Mouse (Mus musculus) liver, postnatal 0 days (tissue): ENCODE data around the gene Ezh1. TPM values are rescaled to one million over a fixed set of nuclear protein-coding genes. Genes with fewer than 3 reads are reported as not detected.

ENCODE experiments used
- ATAC-seq: fragments of 200-750 bp; cut with Nextera tagmentation; 2 replicates; pipeline ENCODE4 v1.8.0; 2017; ENCODE audit warnings: mild to moderate bottlenecking, moderate library complexity
- DNase-seq: peaks from one replicate; pipeline ENCODE4 v3.0.0-alpha.2; 2016
- H3K27ac ChIP-seq: fragments of 300-500 bp; sonication (generic); 2 replicates; pipeline ENCODE4 v1.5.1; 2014; ENCODE audit warnings: antibody characterized with exemption, moderate library complexity, mild to moderate bottlenecking, low read depth
- H3K27me3 ChIP-seq: fragments of 300-500 bp; sonication (generic); 2 replicates; pipeline ENCODE4 v1.6.1; 2014; ENCODE audit warnings: low read length, control low read depth, mixed read lengths; ENCODE audit not compliant: insufficient read depth
- H3K36me3 ChIP-seq: fragments of 300-500 bp; sonication (generic); replicated peaks from 2 replicates; pipeline ENCODE4 v1.6.1; 2014; ENCODE audit warnings: mild to moderate bottlenecking, control low read depth, low read length, moderate library complexity, mixed read lengths; ENCODE audit not compliant: insufficient read depth
- H3K4me1 ChIP-seq: fragments of 300-500 bp; sonication (generic); 2 replicates; pipeline ENCODE4 v1.6.1; 2014; ENCODE audit warnings: antibody characterized with exemption, mild to moderate bottlenecking, control low read depth; ENCODE audit not compliant: insufficient read depth
- H3K4me2 ChIP-seq: fragments of 300-500 bp; sonication (generic); 2 replicates; pipeline ENCODE4 v1.6.1; 2014; ENCODE audit warnings: low read depth, mild to moderate bottlenecking, low read length, moderate library complexity, mixed read lengths
- H3K4me3 ChIP-seq: fragments of 300-500 bp; sonication (generic); 2 replicates; pipeline ENCODE4 v1.5.1; 2014; ENCODE audit warnings: low read depth, low read length
- H3K9ac ChIP-seq: fragments of 300-500 bp; sonication (generic); replicated peaks from 2 replicates; pipeline ENCODE4 v1.6.1; 2014; ENCODE audit warnings: mild to moderate bottlenecking, moderate library complexity
- H3K9me3 ChIP-seq: fragments of 300-500 bp; sonication (generic); 2 replicates; pipeline ENCODE4 v1.6.1; 2016; ENCODE audit warnings: mild to moderate bottlenecking, control low read depth, low read length, mixed read lengths
- CTCF ChIP-seq: sonication (generic); IDR thresholded peaks from 2 replicates; pipeline ENCODE4 v1.5.1; 2016; ENCODE audit warnings: antibody characterized with exemption, low read depth
- EP300 ChIP-seq: IDR thresholded peaks from 2 replicates; pipeline ENCODE4 v1.6.1; 2016; ENCODE audit warnings: antibody characterized with exemption, low read depth, mild to moderate bottlenecking
- WGBS: fragments of 180-500 bp; shearing (Covaris S2); extraction: QIAGEN DNeasy Blood & Tissue Kit; methylation state at CpG from one replicate; pipeline ENCODE4 v1.1.7; 2014; ENCODE audit not compliant: insufficient replicate concordance; 5-methylcytosine and 5-hydroxymethylcytosine counted together
- polyA plus RNA-seq: library from polyadenylated mRNA; unstranded; fragments of >200 nt; fragmentation: Nextera tagmentation; extraction: Ambion mirVana; gene quantifications from 2 replicates; pipeline ENCODE4 v1.2.1, GENCODE M21; 2015

The Ezh1 gene
- polyA plus RNA-seq, 1 experiment from 2014 or later = 5.0 TPM

DNA sequence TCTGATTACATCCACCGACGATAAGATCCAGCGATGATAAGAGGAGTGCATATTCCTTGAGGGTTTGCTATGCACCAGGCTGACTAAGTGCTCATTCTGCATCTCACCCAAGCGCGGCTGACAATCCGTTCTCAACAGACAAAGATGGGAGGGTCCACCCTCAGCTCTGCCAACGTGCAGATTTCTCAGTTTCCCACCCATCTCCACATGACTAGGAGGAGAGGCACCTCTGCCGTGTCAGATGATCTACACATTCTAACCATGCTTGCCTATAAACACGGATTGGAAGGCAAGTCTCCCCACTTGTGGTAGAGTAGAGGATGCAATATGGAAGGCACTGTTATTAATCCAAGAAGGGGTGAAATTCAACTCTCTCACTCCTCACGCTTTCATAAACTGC, 77.5 kb downstream of the Ezh1 start:
- no peak overlapping the region for H3K27ac ChIP-seq
- H3K4me2 ChIP-seq = no peak overlapping the region
- DNase-seq = no peak
- 0 out of 2 replicates have a peak, but pooled peaks cover 2% of the 10 kb centered on the region for H3K27me3 ChIP-seq
- no peaks in the 10 kb centered on the region for H3K9me3 ChIP-seq
- no peaks in the 10 kb centered on the region for H3K36me3 ChIP-seq
- H3K4me3 ChIP-seq = no peak overlapping the region
- ATAC-seq = no peak
- H3K9ac ChIP-seq = no peak overlapping the region
- peaks cover 4% of the 10 kb centered on the region for H3K4me1 ChIP-seq
- WGBS = 76% methylated on average over 10 of the region's 10 CpGs
- no peak for TF ChIP-seq CTCF
- no peak for TF ChIP-seq EP300

DNA sequence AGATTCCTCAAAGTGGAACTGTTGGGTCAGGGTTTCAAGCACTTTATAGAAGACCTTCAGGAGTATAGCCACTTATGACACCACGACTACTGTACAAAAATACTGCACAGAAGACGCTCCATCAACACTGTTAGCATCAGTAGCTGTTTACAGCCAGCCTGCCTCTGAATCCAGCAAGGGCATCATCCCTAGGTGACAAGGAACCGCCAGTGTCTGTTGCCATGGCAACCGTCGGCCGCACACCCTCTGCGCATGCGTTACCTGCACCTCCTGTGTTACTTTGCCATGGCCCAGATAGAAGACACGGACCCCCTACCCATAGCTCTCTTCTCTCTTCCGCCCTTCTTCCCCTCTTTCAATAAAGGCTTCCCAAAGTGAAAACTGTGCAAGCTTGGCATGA, 79.9 kb downstream of the Ezh1 start:
- no peak overlapping the region for H3K27ac ChIP-seq
- H3K4me3 ChIP-seq = no peak overlapping the region
- H3K36me3 ChIP-seq = no peaks in the 10 kb centered on the region
- H3K4me1 ChIP-seq = peaks cover 8% of the 10 kb centered on the region
- H3K9me3 ChIP-seq = no peaks in the 10 kb centered on the region
- no peak for ATAC-seq
- TF ChIP-seq EP300 = no peak
- TF ChIP-seq CTCF = no peak
- 0 out of 2 replicates have a peak, but pooled peaks cover 2% of the 10 kb centered on the region for H3K27me3 ChIP-seq
- 40% methylated on average over 10 of the region's 10 CpGs for WGBS
- no peak overlapping the region for H3K4me2 ChIP-seq
- H3K9ac ChIP-seq = no peak overlapping the region
- no peak for DNase-seq

DNA sequence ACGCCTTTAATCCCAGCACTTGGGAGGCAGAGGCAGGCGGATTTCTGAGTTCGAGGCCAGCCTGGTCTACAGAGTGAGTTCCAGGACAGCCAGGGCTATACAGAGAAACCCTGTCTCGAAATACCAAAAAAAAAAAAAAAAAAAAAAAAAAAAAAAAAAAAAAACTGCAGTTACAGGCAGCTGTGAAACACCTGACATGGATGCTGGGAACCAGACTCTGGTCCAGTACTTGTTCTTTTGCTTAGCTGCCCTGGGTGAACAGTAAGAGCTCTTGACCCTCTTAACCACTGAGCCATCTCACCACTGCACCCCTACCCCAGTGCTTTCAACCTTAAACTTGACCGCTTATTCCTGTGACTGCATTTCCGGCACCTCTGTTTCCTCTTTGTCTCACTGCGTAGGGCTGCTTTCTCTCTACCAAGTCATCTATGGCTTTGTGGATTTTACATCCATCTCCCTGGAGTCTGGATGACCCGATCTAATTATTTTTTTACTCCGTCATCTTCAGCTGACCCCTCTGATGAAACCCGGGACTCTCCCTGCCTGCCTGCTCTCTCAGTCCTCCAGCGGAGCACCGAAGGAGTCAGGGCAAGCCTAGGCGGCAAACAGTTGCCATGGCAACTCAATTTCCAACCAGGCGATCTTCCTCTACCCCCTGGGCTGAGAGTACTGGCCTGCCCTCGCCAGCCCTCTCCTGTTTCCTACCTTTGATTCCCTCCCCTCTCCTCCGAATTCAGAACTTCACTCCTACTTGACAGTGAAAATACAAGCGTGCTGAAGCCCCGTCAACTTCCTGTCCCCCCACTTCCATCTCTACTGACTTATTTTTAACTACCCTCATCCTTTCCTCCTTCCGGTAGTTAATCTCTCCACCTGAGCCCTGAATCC, 82.7 kb downstream of the Ezh1 start:
- peak overlapping the region; percentile 70 for H3K4me2 ChIP-seq
- DNase-seq (no peak), ATAC-seq (0 out of 2 replicates have a peak, but pooled peaks have one; percentile 23)
- H3K4me3 ChIP-seq = peak overlapping the region; percentile 34
- peaks cover 14% of the 10 kb centered on the region for H3K4me1 ChIP-seq
- no peak overlapping the region for H3K27ac ChIP-seq
- H3K36me3 ChIP-seq = no peaks in the 10 kb centered on the region
- peaks cover 19% of the 10 kb centered on the region for H3K27me3 ChIP-seq
- TF ChIP-seq CTCF (no peak), EP300 (no peak)
- H3K9me3 ChIP-seq = no peaks in the 10 kb centered on the region
- 17% methylated on average over 18 of the region's 19 CpGs for WGBS
- no peak overlapping the region for H3K9ac ChIP-seq

DNA sequence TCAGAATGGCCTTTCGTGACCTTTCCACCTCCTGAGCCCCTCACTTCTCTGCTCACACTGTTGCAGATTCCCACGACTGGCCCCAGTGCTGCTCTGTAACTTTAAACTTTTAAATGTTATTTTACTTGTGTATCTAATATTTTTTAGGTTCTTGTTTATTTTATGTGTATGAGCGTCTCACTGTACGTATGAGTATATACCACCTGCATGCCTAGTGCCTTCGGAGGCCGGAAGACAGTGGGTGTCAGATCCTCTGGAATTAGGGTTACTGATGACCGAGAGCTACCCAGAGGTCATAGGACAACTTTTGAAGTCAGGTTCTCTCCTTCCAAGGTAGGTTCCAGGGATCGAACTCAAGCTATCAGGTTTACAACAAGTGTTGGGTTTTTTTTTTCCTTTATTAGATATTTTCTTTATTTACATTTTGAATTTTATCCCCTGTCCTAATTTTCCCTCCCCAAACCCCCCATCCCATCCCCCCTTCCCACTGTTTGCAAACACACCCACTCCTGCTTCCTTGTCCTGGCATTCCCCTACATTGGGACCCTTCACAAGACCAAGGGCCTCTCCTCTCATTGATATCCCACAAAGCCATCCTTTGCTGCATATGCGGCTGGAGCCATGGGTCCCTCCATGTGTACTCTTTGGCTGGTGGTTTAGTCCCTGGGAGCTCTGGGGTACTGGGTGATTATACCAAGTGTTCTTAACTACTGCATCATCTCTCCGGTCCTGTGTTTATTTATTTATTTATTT, 83.9 kb downstream of the Ezh1 start:
- WGBS = 80% methylated on average over 10 of the region's 10 CpGs
- TF ChIP-seq CTCF (no peak), EP300 (no peak)
- no peak for DNase-seq
- peaks cover 14% of the 10 kb centered on the region for H3K4me1 ChIP-seq
- no peak for ATAC-seq
- no peak overlapping the region for H3K9ac ChIP-seq
- peaks cover 19% of the 10 kb centered on the region for H3K27me3 ChIP-seq
- H3K27ac ChIP-seq = no peak overlapping the region
- H3K4me2 ChIP-seq = no peak overlapping the region
- no peaks in the 10 kb centered on the region for H3K9me3 ChIP-seq
- H3K36me3 ChIP-seq = no peaks in the 10 kb centered on the region
- no peak overlapping the region for H3K4me3 ChIP-seq

Other genes starting within 250 kb of the Ezh1 start
- 25.0 and 29.4 TPM in 2 replicates for gene Atp6v0a1, start 217.0 kb downstream of the Ezh1 start, polyA plus RNA-seq
- gene Naglu, start 156.5 kb downstream of the Ezh1 start, polyA plus RNA-seq = 19.1 and 19.3 TPM in 2 replicates
- 0.23 and 0.33 TPM in 2 replicates for gene Hsd17b1, start 148.1 kb downstream of the Ezh1 start, polyA plus RNA-seq
- gene Coasy, start 143.9 kb downstream of the Ezh1 start, polyA plus RNA-seq = 38.5 and 42.9 TPM in 2 replicates
- 24.1 and 26.1 TPM in 2 replicates for gene Mlx, start 139.2 kb downstream of the Ezh1 start, polyA plus RNA-seq
- gene Psmc3ip, start 131.0 kb downstream of the Ezh1 start, polyA plus RNA-seq = 8.1 and 8.2 TPM in 2 replicates
- 9.2 and 9.4 TPM in 2 replicates for gene Retreg3, start 106.6 kb downstream of the Ezh1 start, polyA plus RNA-seq
- 19.0 and 20.8 TPM in 2 replicates for gene Tubg1, start 106.5 kb downstream of the Ezh1 start, polyA plus RNA-seq
- gene Tubg2, start 70.6 kb downstream of the Ezh1 start, polyA plus RNA-seq = 0.12 and 0.22 TPM in 2 replicates
- 1.4 and 1.5 TPM in 2 replicates for gene Cntnap1, start 55.9 kb downstream of the Ezh1 start, polyA plus RNA-seq
- 1.6 and 3.4 TPM in 2 replicates for gene Plekhh3, start 55.1 kb downstream of the Ezh1 start, polyA plus RNA-seq
- 0.09 TPM in 2 replicates for gene Ccr10, start 51.0 kb downstream of the Ezh1 start, polyA plus RNA-seq
- 34.8 and 38.4 TPM in 2 replicates for gene Ramp2, start 19.6 kb upstream of the Ezh1 start, polyA plus RNA-seq
- 75.9 and 81.1 TPM in 2 replicates for gene Vps25, start 27.2 kb upstream of the Ezh1 start, polyA plus RNA-seq
- gene Wnk4, start 34.1 kb upstream of the Ezh1 start, polyA plus RNA-seq = 1.6 and 2.2 TPM in 2 replicates
- gene Cntd1, start 52.5 kb upstream of the Ezh1 start, polyA plus RNA-seq = 0.19 and 0.29 TPM in 2 replicates
- gene Coa3, start 52.7 kb upstream of the Ezh1 start, polyA plus RNA-seq = 79.9 and 86.6 TPM in 2 replicates
- gene Becn1, start 75.8 kb upstream of the Ezh1 start, polyA plus RNA-seq = 65.1 and 72.3 TPM in 2 replicates
- 78.4 and 78.8 TPM in 2 replicates for gene Psme3, start 89.8 kb upstream of the Ezh1 start, polyA plus RNA-seq
- gene Aoc2, start 98.6 kb upstream of the Ezh1 start, polyA plus RNA-seq = 0.44 and 0.60 TPM in 2 replicates
- 0.05 and 0.06 TPM in 2 replicates for gene Aoc3, start 104.1 kb upstream of the Ezh1 start, polyA plus RNA-seq
- gene G6pc, start 141.1 kb upstream of the Ezh1 start, polyA plus RNA-seq = 97.9 and 206 TPM in 2 replicates
- 23.7 and 24.2 TPM in 2 replicates for gene Aarsd1, start 191.2 kb upstream of the Ezh1 start, polyA plus RNA-seq
- 0.49 and 1.5 TPM in 2 replicates for gene Gm27029, start 198.3 kb upstream of the Ezh1 start, polyA plus RNA-seq
- gene Rundc1, start 198.6 kb upstream of the Ezh1 start, polyA plus RNA-seq = 4.3 and 4.4 TPM in 2 replicates
- gene Ptges3l, start 198.9 kb upstream of the Ezh1 start, polyA plus RNA-seq = 0.65 and 1.0 TPM in 2 replicates
- 205 and 213 TPM in 2 replicates for gene Rpl27, start 215.8 kb upstream of the Ezh1 start, polyA plus RNA-seq
- 27.2 and 28.2 TPM in 2 replicates for gene Ifi35, start 221.9 kb upstream of the Ezh1 start, polyA plus RNA-seq
- 1.9 and 2.0 TPM in 2 replicates for gene Rnd2, start 238.5 kb upstream of the Ezh1 start, polyA plus RNA-seq
- 8.3 and 8.4 TPM in 2 replicates for gene Vat1, start 239.8 kb upstream of the Ezh1 start, polyA plus RNA-seq